Mouse (Mus musculus) heart, embryonic 13.5 days (tissue): Measurements from ENCODE around the gene Cop1. TPM values are rescaled to one million over a fixed set of nuclear protein-coding genes. Genes with fewer than 3 reads are reported as not detected.
A peak's percentile ranks its signal among the peaks of the same experiment; 100 is the strongest.

Experiments
- ATAC-seq: fragments of 200-750 bp; cut with Nextera tagmentation; 2 replicates; pipeline ENCODE4 v1.8.0; 2017; ENCODE audit warnings: moderate TSS enrichment; ENCODE audit not compliant: insufficient number of reproducible peaks, low FRiP score, low TSS enrichment; ENCODE audit errors: extremely low read depth
- H3K27ac ChIP-seq: fragments of 300-500 bp; sonication (generic); replicated peaks from 2 replicates; pipeline ENCODE4 v1.5.1; 2015; ENCODE audit warnings: moderate library complexity, mild to moderate bottlenecking, inconsistent platforms
- H3K27me3 ChIP-seq: fragments of 300-500 bp; sonication (generic); replicated peaks from 2 replicates; pipeline ENCODE4 v1.6.1; 2015; ENCODE audit warnings: mild to moderate bottlenecking, inconsistent platforms
- H3K36me3 ChIP-seq: fragments of 300-500 bp; sonication (generic); 2 replicates; pipeline ENCODE4 v1.6.1; 2015; ENCODE audit warnings: mild to moderate bottlenecking, inconsistent platforms
- H3K4me1 ChIP-seq: fragments of 300-500 bp; sonication (generic); 2 replicates; pipeline ENCODE4 v1.6.1; 2015; ENCODE audit warnings: inconsistent platforms
- H3K4me2 ChIP-seq: fragments of 300-500 bp; sonication (generic); 2 replicates; pipeline ENCODE4 v1.6.1; 2015; ENCODE audit warnings: inconsistent platforms, mild to moderate bottlenecking, moderate library complexity
- H3K4me3 ChIP-seq: fragments of 300-500 bp; sonication (generic); 2 replicates; pipeline ENCODE4 v1.5.1; 2015; ENCODE audit warnings: moderate library complexity, mild to moderate bottlenecking, inconsistent platforms
- H3K9ac ChIP-seq: fragments of 300-500 bp; sonication (generic); 2 replicates; pipeline ENCODE4 v1.6.1; 2015; ENCODE audit warnings: inconsistent platforms, mild to moderate bottlenecking, moderate library complexity
- H3K9me3 ChIP-seq: fragments of 300-500 bp; sonication (generic); 2 replicates; pipeline ENCODE4 v1.6.1; 2016; ENCODE audit warnings: inconsistent platforms
- WGBS: fragments of 180-500 bp; shearing (Covaris S2); methylation state at CpG from one replicate; pipeline ENCODE4 v1.1.7; 2015; ENCODE audit warnings: mixed read lengths; 5-methylcytosine and 5-hydroxymethylcytosine counted together
- polyA plus RNA-seq: library from polyadenylated mRNA; unstranded; fragments of >200 nt; fragmentation: Nextera tagmentation; extraction: Ambion mirVana; gene quantifications from 2 replicates; pipeline ENCODE4 v1.2.1, GENCODE M21; 2015

Gene Cop1
- polyA plus RNA-seq, 1 experiment from 2014 or later = 9.5 TPM

DNA sequence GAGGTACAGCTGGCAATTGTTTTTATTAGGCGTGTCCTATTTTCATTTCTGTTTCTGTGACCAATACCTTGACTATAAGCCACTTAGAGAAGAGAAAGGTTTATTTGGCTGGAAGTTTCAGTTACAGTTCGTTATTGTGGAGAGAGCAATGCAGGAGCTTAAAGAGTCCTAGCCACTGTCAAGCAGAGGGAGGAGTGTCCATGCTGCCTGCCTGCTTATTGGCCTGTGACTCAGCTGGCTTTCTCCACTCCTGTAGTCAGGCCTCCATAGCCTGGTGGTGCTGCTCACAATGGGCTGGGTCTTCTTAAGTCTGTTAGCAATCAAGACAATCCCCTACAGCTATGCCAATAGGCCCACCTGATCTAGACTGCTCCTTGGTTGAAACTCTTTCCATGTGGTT is 2.4 kb downstream of the Cop1 start:
- H3K9me3 ChIP-seq = no peaks in the 10 kb centered on the region
- 0 out of 2 replicates have a peak, but pooled peaks cover 2% of the 10 kb centered on the region for H3K36me3 ChIP-seq
- 68% methylated on average over 2 of the region's 2 CpGs for WGBS
- H3K4me3 ChIP-seq = peak overlapping the region; percentile 85; the same call in 1 of the 2 replicates
- peak overlapping the region; percentile 76 for H3K4me2 ChIP-seq
- H3K27me3 ChIP-seq = no peaks in the 10 kb centered on the region
- H3K4me1 ChIP-seq = peaks cover 50% of the 10 kb centered on the region
- no peak overlapping the region for H3K27ac ChIP-seq
- ATAC-seq = no peak
- H3K9ac ChIP-seq = no peak overlapping the region

GRCm38 (mm10) chr1:159235674-159236073 is 3.6 kb downstream of the Cop1 start:
- no peaks in the 10 kb centered on the region for H3K9me3 ChIP-seq
- no peak overlapping the region for H3K27ac ChIP-seq
- H3K4me3 ChIP-seq = no peak overlapping the region
- H3K4me1 ChIP-seq = peaks cover 50% of the 10 kb centered on the region
- no peak for ATAC-seq
- 0 out of 2 replicates have a peak overlapping the region, but pooled peaks have one; percentile 4 for H3K4me2 ChIP-seq
- H3K27me3 ChIP-seq = no peaks in the 10 kb centered on the region
- peaks cover 10% of the 10 kb centered on the region for H3K36me3 ChIP-seq
- H3K9ac ChIP-seq = no peak overlapping the region
- WGBS = 27% methylated on average over 2 of the region's 2 CpGs

DNA sequence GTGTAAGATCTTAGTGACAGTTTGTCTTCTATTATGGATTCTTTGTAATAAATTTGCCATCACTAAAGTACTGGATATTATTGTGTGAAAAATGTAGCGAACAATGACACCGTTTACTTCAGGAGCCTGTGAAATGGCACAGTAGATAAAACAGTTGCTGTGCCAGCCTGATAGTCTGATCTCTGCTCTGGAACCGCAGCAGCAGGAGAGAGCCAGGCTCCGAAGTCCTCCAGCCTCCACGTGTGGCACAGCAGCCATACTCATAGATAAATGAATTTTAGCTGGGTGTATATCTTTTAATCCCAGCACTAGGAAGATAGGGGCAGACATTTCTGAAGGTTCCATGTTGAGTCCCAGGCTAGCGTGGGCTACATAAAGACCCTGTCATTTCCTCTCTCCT is 6.0 kb downstream of the Cop1 start:
- no peaks in the 10 kb centered on the region for H3K27me3 ChIP-seq

GRCm38 (mm10) chr1:159250320-159250719 is 18.2 kb downstream of the Cop1 start:
- no peak overlapping the region for H3K9ac ChIP-seq
- no peaks in the 10 kb centered on the region for H3K27me3 ChIP-seq
- no peaks in the 10 kb centered on the region for H3K9me3 ChIP-seq
- no peak for ATAC-seq
- H3K4me3 ChIP-seq = no peak overlapping the region
- no peak overlapping the region for H3K4me2 ChIP-seq
- H3K36me3 ChIP-seq = peaks cover 42% of the 10 kb centered on the region
- no peak overlapping the region for H3K27ac ChIP-seq
- WGBS = 93% methylated on average over 2 of the region's 2 CpGs
- no peaks in the 10 kb centered on the region for H3K4me1 ChIP-seq

More for the DNA sequence above, 6.0 kb downstream of the Cop1 start:
- ATAC-seq = no peak
- no peak overlapping the region for H3K9ac ChIP-seq
- no peak overlapping the region for H3K4me3 ChIP-seq
- no peaks in the 10 kb centered on the region for H3K9me3 ChIP-seq
- H3K27ac ChIP-seq = no peak overlapping the region
- 0 out of 2 replicates have a peak overlapping the region, but pooled peaks have one; percentile 0 for H3K4me2 ChIP-seq
- H3K4me1 ChIP-seq = peaks cover 54% of the 10 kb centered on the region
- peaks cover 23% of the 10 kb centered on the region for H3K36me3 ChIP-seq
- 53% methylated on average over 6 of the region's 6 CpGs for WGBS

DNA sequence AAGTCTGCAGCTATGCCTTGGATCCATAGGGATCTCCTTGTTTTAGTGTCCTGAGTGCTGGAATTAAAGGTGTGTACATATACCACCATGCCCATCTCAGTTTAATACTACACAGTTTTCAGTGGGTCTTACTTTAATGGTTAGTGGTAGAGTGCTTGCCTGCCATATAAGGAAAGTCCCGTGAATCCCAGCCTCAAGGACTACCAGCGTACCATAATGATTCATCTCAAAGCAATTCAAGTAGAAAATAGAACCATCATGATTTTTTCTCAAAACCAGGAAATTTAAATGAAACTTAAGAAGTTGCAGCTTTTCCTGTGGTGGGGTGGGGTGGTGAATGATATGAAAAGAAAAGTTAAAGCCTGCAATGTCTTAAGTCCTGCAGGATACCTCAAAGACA is 21.0 kb downstream of the Cop1 start:
- no peak overlapping the region for H3K9ac ChIP-seq
- peaks cover 53% of the 10 kb centered on the region for H3K36me3 ChIP-seq
- no peak overlapping the region for H3K4me2 ChIP-seq
- H3K4me3 ChIP-seq = no peak overlapping the region
- no peak overlapping the region for H3K27ac ChIP-seq
- H3K4me1 ChIP-seq = no peaks in the 10 kb centered on the region
- no peaks in the 10 kb centered on the region for H3K9me3 ChIP-seq
- ATAC-seq = no peak
- no peaks in the 10 kb centered on the region for H3K27me3 ChIP-seq
- 85% methylated on average over 2 of the region's 2 CpGs for WGBS

GRCm38 (mm10) chr1:159254906-159255685 is 23.0 kb downstream of the Cop1 start:
- no peak for ATAC-seq
- Histone ChIP-seq H3K36me3 (peaks cover 58% of the 10 kb centered on the region), H3K9ac (no peak overlapping the region)

GRCm38 (mm10) chr1:159256543-159256942 is 24.4 kb downstream of the Cop1 start:
- Histone ChIP-seq H3K4me2 (no peak overlapping the region), H3K36me3 (peaks cover 57% of the 10 kb centered on the region), H3K9ac (no peak overlapping the region), H3K4me1 (no peaks in the 10 kb centered on the region), H3K4me3 (no peak overlapping the region), H3K27me3 (no peaks in the 10 kb centered on the region), H3K9me3 (no peaks in the 10 kb centered on the region), H3K27ac (no peak overlapping the region)
- WGBS = 100% methylated on average over 1 of the region's 1 CpGs
- ATAC-seq = no peak

More at GRCm38 (mm10) chr1:159254906-159255685, 23.0 kb downstream of the Cop1 start:
- Histone ChIP-seq H3K27me3 (no peaks in the 10 kb centered on the region), H3K9me3 (no peaks in the 10 kb centered on the region), H3K4me2 (no peak overlapping the region), H3K27ac (no peak overlapping the region), H3K4me1 (no peaks in the 10 kb centered on the region), H3K4me3 (no peak overlapping the region)
- 83% methylated on average over 5 of the region's 5 CpGs for WGBS

DNA sequence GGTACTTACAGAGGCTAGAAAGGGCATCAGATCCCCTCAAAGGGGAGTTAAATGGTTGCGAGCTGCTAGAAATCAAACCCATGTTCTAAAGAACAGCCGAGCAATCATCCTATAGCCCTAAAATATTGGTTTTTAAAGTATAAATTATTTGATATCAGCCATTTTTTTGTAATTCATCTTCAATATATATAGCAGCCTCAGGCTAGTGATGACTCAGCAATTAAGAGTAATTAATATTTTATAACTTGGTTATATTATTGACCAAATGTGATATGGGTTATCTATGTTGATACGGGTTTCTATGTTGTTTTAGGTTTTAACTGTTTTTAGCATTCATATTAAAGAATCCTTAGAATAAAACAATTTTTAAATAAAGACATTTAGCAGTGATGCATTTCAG is 31.7 kb downstream of the Cop1 start:
- H3K4me3 ChIP-seq = no peak overlapping the region
- 89% methylated on average over 3 of the region's 3 CpGs for WGBS
- H3K4me1 ChIP-seq = no peaks in the 10 kb centered on the region
- H3K36me3 ChIP-seq = peaks cover 32% of the 10 kb centered on the region
- H3K9ac ChIP-seq = no peak overlapping the region
- no peak overlapping the region for H3K27ac ChIP-seq
- no peak overlapping the region for H3K4me2 ChIP-seq
- no peaks in the 10 kb centered on the region for H3K9me3 ChIP-seq
- H3K27me3 ChIP-seq = no peaks in the 10 kb centered on the region
- ATAC-seq = no peak

DNA sequence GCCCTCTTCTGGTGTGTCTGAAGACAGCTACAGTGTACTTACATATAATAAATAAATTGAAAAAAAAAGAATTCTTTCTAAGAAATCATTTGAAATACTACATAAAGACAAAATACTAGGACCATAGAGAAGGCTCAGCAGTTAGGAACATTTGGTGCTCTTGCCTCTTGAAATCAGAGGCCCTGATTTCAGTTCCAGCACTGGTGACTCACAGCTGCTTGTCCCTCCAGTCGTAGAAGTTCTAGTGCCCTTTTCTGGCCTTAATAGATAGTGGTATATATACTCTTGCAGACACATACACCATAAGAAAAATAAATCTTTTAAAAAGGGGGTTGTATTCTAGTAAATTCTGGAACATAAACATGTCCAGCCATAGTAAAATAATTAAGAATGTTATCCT is 48.0 kb downstream of the Cop1 start:
- Histone ChIP-seq H3K4me1 (no peaks in the 10 kb centered on the region), H3K9ac (no peak overlapping the region), H3K4me2 (no peak overlapping the region), H3K36me3 (peaks cover 39% of the 10 kb centered on the region), H3K9me3 (no peaks in the 10 kb centered on the region), H3K4me3 (no peak overlapping the region), H3K27ac (no peak overlapping the region), H3K27me3 (no peaks in the 10 kb centered on the region)
- 64% methylated on average over 1 of the region's 1 CpGs for WGBS
- ATAC-seq = no peak

DNA sequence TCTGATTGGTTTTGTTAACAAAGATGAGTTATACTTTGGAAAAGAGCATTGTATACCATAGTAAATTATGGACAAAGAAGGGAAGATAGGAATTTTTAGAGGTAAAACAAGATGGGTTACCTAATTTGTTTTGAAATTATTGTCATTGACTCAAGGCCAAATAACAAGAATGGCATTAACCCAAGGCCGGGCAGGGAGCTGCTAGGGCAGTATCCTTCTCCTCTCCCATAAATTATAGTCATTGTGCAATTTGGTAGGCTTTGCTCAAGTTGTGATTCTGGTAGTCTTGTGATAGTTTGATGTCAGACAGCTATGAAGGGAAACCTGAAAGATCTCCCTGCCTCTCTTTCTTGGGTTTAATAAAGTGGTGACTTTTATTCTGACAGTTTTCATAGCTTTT is 49.7 kb downstream of the Cop1 start:
- no peak overlapping the region for H3K9ac ChIP-seq
- no peaks in the 10 kb centered on the region for H3K4me1 ChIP-seq
- no peaks in the 10 kb centered on the region for H3K27me3 ChIP-seq
- no peak overlapping the region for H3K4me3 ChIP-seq
- H3K27ac ChIP-seq = no peak overlapping the region
- H3K4me2 ChIP-seq = no peak overlapping the region
- no peaks in the 10 kb centered on the region for H3K9me3 ChIP-seq
- peaks cover 39% of the 10 kb centered on the region for H3K36me3 ChIP-seq
- WGBS = 94% methylated on average over 1 of the region's 1 CpGs
- ATAC-seq = no peak

DNA sequence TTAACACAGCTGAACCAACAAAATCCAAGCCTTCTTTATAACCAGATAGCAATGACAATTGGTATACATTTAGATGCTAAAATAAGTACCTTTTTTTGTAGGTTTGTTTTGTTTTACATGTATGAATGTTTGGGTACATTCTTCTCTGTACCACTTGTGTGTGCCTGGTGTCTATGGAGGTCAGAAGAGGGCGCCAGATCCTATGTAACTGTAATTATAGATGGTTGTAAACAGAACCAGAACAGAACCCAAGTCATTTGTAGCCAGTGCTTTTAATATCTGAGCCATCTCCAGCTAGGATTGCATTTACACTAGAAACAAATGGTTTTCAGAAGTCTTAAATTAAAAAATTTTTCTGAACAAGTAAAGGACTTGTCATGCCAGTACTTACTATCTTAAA is 54.7 kb downstream of the Cop1 start:
- Histone ChIP-seq H3K27ac (no peak overlapping the region), H3K4me2 (no peak overlapping the region), H3K4me3 (no peak overlapping the region), H3K27me3 (no peaks in the 10 kb centered on the region), H3K9me3 (no peaks in the 10 kb centered on the region), H3K9ac (no peak overlapping the region), H3K36me3 (peaks cover 41% of the 10 kb centered on the region), H3K4me1 (no peaks in the 10 kb centered on the region)
- WGBS = 64% methylated on average over 1 of the region's 1 CpGs
- ATAC-seq = no peak

- H3K9me3 ChIP-seq = no peaks in the 10 kb centered on the region
- H3K36me3 ChIP-seq = peaks cover 46% of the 10 kb centered on the region
- no peak overlapping the region for H3K4me3 ChIP-seq
- no peaks in the 10 kb centered on the region for H3K27me3 ChIP-seq
- no peaks in the 10 kb centered on the region for H3K4me1 ChIP-seq
- H3K9ac ChIP-seq = no peak overlapping the region
- no peak for ATAC-seq
- no peak overlapping the region for H3K27ac ChIP-seq
- no peak overlapping the region for H3K4me2 ChIP-seq
These were observed 58.1 kb downstream of the Cop1 start for GRCm38 (mm10) chr1:159290219-159290618.
